Comparison of ENCODE assay signal across 8 mouse cellular contexts in the genomic region with DNA sequence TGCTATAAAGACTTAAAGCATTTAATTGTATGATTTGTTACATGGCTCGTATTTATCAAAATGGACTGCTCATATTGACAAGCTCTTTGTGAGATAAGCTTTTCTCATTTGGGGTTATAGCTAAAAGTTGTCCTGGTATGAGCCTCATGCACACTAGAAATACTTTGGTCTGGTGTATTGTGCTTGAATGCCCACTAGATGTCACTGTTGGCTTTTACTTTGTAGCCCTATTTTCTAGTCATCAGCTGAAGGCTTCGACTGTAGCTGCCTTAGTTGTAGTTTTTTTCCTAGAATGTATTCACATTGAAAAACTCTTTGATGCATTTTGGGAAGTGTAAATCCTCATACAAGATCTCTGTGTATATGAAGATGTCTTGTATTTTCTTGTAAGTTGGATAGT. TPM values are rescaled to one million over a fixed set of nuclear protein-coding genes. Genes with fewer than 3 reads are reported as not detected.
A peak's percentile ranks its signal among the peaks of the same experiment; 100 is the strongest.
DNase-seq lines count a peak whose midpoint lies in the region; ATAC-seq and TF ChIP-seq lines count a peak whose summit lies in the region.

No protein-coding gene starts in this region.

- peak; percentile 84 for ATAC-seq in erythroid progenitor cell, adult 5-6 weeks (replicated peaks; ENCODE audit: low FRiP score, poor library complexity, severe bottlenecking)
- ATAC-seq in monocyte, adult 5-6 weeks (replicated peaks; ENCODE audit: insufficient number of reproducible peaks, low FRiP score, low TSS enrichment, poor library complexity, severe bottlenecking), result peak; percentile 87

- H3K27ac ChIP-seq in layer of hippocampus, adult 2 months, result no peak overlapping the region

- TF ChIP-seq CTCF in layer of hippocampus, adult 2 months (conservative IDR thresholded peaks at IDR 0.05), result peak; percentile 94

- peak; percentile 50 for DNase-seq in kidney, postnatal 10 days
- no peak for DNase-seq in kidney, adult 11 months
- DNase-seq in CD8-positive naive resting alpha-beta T cell, adult 2 months (ENCODE audit: low read depth in 2 of 2, low spot score in 2 of 2), result peak; percentile 4 to 45
- peak; percentile 70 for DNase-seq in ZHBTc4 (ENCODE audit: low read depth, low spot score)
- peak; percentile 41 to 43 for DNase-seq in layer of hippocampus, adult 2 months (ENCODE audit: low spot score in 2 of 2)
- no peak for DNase-seq in urinary bladder, postnatal 4 days (ENCODE audit: low spot score in 2 of 2)

- no peak overlapping the region for H3K4me3 ChIP-seq in layer of hippocampus, adult 2 months

RNA-seq across cellular contexts. Expression of gene Anapc10, which starts 22.7 kb away (rescaled TPM):
- total RNA-seq in erythroid progenitor cell, adult 5-6 weeks (2015; ENCODE audit: low replicate concordance), result 7.2 and 9.6 TPM in 2 replicates
- total RNA-seq in erythroid progenitor cell, adult 5-6 weeks (2017; ENCODE audit: low replicate concordance), result 2.1 and 6.2 TPM in 2 replicates
- 10 to 100 TPM in 1 of 2 experiments, 1 to 10 TPM in 1; 7.0 to 10.2 TPM for total RNA-seq in layer of hippocampus, adult 2 months (2021)
- 6.3 to 12.6 TPM (median 6.8 TPM) in 3 replicates for total RNA-seq in monocyte, adult 5-6 weeks (2017)

RNA-seq across cellular contexts. Expression of gene Abce1, which starts 22.8 kb away (rescaled TPM):
- 46.9 and 53.7 TPM in 2 replicates for total RNA-seq in erythroid progenitor cell, adult 5-6 weeks (2015; ENCODE audit: low replicate concordance)
- total RNA-seq in erythroid progenitor cell, adult 5-6 weeks (2017; ENCODE audit: low replicate concordance), result 36.1 and 43.4 TPM in 2 replicates
- 10 to 100 TPM; 72.0 to 78.3 TPM for total RNA-seq in layer of hippocampus, adult 2 months (2021)
- 58.1 to 85.2 TPM (median 58.3 TPM) in 3 replicates for total RNA-seq in monocyte, adult 5-6 weeks (2017)

Comparison
In these comparisons a context has a peak if more than half of its experiments do, and no peak if none do; other contexts are left out.
1. DNase-seq: peak in kidney, postnatal 10 days (single experiment), CD8-positive naive resting alpha-beta T cell, adult 2 months (2 of 2), ZHBTc4 (single experiment) and layer of hippocampus, adult 2 months (2 of 2); none in kidney, adult 11 months (single experiment) and urinary bladder, postnatal 4 days (0 of 2).